Mouse (Mus musculus): ENCODE measurements around the gene Nfkb2. TPM values are rescaled to one million over a fixed set of nuclear protein-coding genes. Genes with fewer than 3 reads are reported as not detected.

The Nfkb2 gene
- polyA plus RNA-seq (2012; rRNA removed), result 4.4 TPM in 2 replicates

DNA sequence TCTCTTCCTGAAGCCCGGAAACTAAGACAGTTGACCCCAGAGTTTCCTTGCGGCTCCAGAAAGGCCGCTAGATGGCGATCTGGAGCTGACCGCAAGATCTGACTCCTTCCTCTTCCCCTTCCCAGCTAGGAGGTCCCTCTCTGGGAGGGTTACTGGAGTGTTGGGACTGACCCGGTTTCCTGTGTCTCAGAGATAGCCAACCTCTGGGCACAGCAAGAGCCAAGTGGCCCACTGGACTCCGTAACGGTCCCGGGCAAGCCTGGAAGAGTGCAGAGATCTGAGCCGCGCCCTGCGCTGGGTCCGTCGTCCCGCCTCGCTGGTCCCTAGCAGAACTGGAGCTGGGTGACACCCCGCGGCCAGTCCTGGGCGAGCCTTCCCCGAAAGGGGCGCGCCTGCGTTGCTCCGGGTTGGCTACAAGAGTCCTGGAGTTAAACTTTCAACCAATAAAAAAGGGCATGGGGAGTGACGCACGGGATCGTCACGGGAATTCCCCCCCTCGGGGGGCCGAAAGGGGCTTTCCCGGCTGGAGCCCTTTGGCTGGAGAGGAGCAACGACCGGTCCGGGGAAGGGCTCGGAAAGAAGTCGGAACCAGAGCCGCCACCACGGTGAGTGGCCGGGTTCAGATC, at the start of gene Nfkb2:
Nfkb2 (plus strand) TSS at position 105 of the 626 bp plus-strand sequence.

GRCm38 (mm10) chr19:46326756-46327305, 22.7 kb downstream of the Nfkb2 start, which contains the start of gene Psd:
Gene Psd (minus strand): TSS chr19:46327156.

DNA sequence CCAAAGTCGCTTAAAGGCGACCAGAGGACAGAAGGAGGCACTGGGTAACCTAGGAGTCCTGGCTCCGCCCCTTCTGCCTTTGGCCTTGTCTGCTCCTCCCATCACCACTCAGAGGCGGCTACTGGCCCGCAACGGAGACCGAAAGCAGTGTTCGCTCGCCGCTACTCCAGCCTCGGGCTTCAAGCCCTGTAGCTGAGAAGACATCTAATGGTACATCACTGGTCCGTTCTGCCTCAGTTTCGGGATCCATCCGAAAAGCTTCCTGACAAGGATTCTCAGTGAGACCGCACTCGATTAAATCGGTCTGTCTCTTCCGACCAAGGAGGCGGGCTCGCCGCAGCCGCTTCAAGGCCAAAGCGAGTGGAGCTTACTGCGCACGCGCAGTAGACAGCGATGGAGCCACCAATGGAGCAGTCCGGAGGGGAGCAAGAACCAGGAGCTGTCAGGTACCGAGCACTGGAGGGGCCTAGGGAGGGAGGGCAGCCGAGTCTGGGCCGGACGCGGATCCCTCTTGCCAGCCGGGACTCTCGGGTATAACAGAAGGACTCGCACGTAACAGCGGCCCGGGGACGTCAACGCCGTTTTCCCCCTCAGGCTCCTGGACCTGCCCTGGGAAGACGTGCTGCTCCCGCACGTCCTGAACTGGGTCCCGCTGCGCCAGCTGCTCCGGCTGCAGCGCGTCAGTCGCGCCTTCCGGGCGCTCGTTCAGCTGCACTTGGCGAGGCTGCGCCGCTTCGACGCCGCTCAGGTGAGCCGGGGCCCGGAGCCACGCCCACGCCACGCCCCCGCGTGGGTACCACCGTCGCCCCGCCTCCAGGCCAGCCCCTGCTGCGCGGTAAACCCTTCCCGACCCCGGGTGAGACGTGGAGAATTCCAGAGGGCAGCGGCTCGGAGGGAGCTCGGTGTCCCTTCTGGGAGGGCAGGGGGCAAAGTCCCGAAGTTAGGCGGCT, 24.2 kb downstream of the Nfkb2 start, which contains the start of gene Fbxl15:
Fbxl15 (plus strand) TSS at position 104 of the 950 bp plus-strand sequence.

DNA sequence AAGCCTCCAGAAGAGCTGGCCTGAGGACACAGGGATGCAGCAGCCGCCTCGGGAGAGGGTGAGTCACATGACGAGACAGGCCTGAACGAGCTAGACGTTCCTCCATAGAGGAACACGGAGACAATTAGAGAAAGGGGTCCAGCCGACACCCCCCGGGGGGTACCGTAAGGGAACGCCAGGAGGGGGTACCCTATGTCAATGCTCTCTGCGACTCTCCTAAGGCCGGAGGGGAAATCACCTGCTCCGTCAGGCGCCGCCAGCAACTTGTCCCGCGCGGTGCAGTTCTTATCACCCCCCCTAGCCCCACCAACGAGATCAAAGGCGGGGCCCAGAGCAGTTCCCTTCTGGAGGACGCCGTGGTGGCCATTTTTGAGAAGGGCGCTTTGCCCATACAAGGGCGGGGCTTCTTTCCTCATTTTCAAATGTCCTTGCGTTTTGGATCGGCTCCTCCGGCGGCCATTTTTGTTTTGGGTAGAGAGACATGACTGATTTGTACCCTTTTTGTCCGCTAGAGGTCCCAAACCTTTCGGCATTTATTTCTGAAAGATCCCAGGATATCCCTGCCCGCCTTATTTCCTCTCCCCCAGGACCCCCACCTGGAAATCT, 34.3 kb downstream of the Nfkb2 start, which contains the start of gene Cuedc2:
Cuedc2 (minus strand) TSS at position 372 of the 606 bp plus-strand sequence.

GRCm38 (mm10) chr19:46350168-46350932, 46.2 kb downstream of the Nfkb2 start, which contains the start of gene 2310034G01Rik:
Gene 2310034G01Rik (minus strand): TSS chr19:46350302.

Other genes starting within 250 kb of the Nfkb2 start
- gene Nolc1, start 228.5 kb upstream of the Nfkb2 start, polyA plus RNA-seq (2012; rRNA removed), result 72.9 and 75.8 TPM in 2 replicates
- not detected in 2 replicates for gene Elovl3, start 172.4 kb upstream of the Nfkb2 start, polyA plus RNA-seq (2012; rRNA removed)
- gene Pitx3, start 156.0 kb upstream of the Nfkb2 start, polyA plus RNA-seq (2012; rRNA removed), result 0.01 and 0.14 TPM in 2 replicates
- gene Gbf1, start 151.8 kb upstream of the Nfkb2 start, polyA plus RNA-seq (2012; rRNA removed), result 13.8 and 15.3 TPM in 2 replicates
- gene Psd, start 22.8 kb downstream of the Nfkb2 start, polyA plus RNA-seq (2012; rRNA removed), result 5.4 TPM in 2 replicates
- gene Fbxl15, start 23.9 kb downstream of the Nfkb2 start, polyA plus RNA-seq (2012; rRNA removed), result 5.7 and 6.2 TPM in 2 replicates
- gene Cuedc2, start 34.4 kb downstream of the Nfkb2 start, polyA plus RNA-seq (2012; rRNA removed), result 46.0 and 54.8 TPM in 2 replicates
- 7.3 and 10.8 TPM in 2 replicates for gene Mfsd13a, start 36.8 kb downstream of the Nfkb2 start, polyA plus RNA-seq (2012; rRNA removed)
- 0.21 and 0.23 TPM in 2 replicates for gene 2310034G01Rik, start 46.0 kb downstream of the Nfkb2 start, polyA plus RNA-seq (2012; rRNA removed)
- gene Actr1a, start 91.4 kb downstream of the Nfkb2 start, polyA plus RNA-seq (2012; rRNA removed), result 25.2 and 30.4 TPM in 2 replicates
- 3.0 and 3.3 TPM in 2 replicates for gene Sufu, start 92.6 kb downstream of the Nfkb2 start, polyA plus RNA-seq (2012; rRNA removed)
- gene Trim8, start 197.4 kb downstream of the Nfkb2 start, polyA plus RNA-seq (2012; rRNA removed), result 6.4 and 7.7 TPM in 2 replicates

Data from liver, embryonic 14 days (tissue).